Mouse (Mus musculus) heart, adult 2 months (tissue): ENCODE results near the gene Nenf. TPM values are rescaled to one million over a fixed set of nuclear protein-coding genes. Genes with fewer than 3 reads are reported as not detected.

Experiments
- DNase-seq, 2 experiments: peaks; one replicate each; pipeline ENCODE4 v3.0.0; 2021
- H3K27ac ChIP-seq: fragments of 200-600 bp; 2 replicates; pipeline ENCODE4 v1.8.1; 2022
- H3K27me3 ChIP-seq: fragments of 200-500 bp; 2 replicates; pipeline ENCODE4 v1.6.1; 2012; ENCODE audit warnings: mild to moderate bottlenecking, low read length, inconsistent platforms, mixed read lengths; ENCODE audit not compliant: control insufficient read depth, insufficient read depth
- H3K36me3 ChIP-seq: fragments of 200-500 bp; 2 replicates; pipeline ENCODE4 v1.6.1; 2012; ENCODE audit warnings: low read length, inconsistent platforms; ENCODE audit not compliant: control insufficient read depth, insufficient read depth
- H3K4me1 ChIP-seq: fragments of 200-500 bp; 2 replicates; pipeline ENCODE4 v1.6.1; 2011; ENCODE audit warnings: low read length; ENCODE audit not compliant: control insufficient read depth, insufficient read depth
- H3K4me3 ChIP-seq: fragments of 200-600 bp; 2 replicates; pipeline ENCODE4 v1.8.1; 2022
- H3K79me2 ChIP-seq: fragments of 200-500 bp; replicated peaks from 2 replicates; pipeline ENCODE4 v1.6.1; 2012; ENCODE audit warnings: mild to moderate bottlenecking, inconsistent platforms, low read length, moderate library complexity, mixed read lengths; ENCODE audit not compliant: control insufficient read depth, insufficient read depth
- H3K9ac ChIP-seq: fragments of 200-500 bp; 2 replicates; pipeline ENCODE4 v1.6.1; 2012; ENCODE audit warnings: low read depth, mild to moderate bottlenecking, control low read depth, inconsistent platforms, low read length, mixed read lengths
- CTCF ChIP-seq: fragments of 200-600 bp; IDR thresholded peaks from 2 replicates; pipeline ENCODE4 v1.8.1; 2022; ENCODE audit warnings: antibody characterized with exemption, mild to moderate bottlenecking, moderate library complexity
- EP300 ChIP-seq: fragments of 200-500 bp; IDR thresholded peaks from 2 replicates; pipeline ENCODE4 v1.6.1; 2011; ENCODE audit warnings: low read depth, low read length, control low read depth; ENCODE audit not compliant: insufficient read depth
- POLR2A ChIP-seq: fragments of 200-500 bp; IDR thresholded peaks from 2 replicates; pipeline ENCODE4 v1.6.1; 2011; ENCODE audit warnings: mild to moderate bottlenecking, low read depth, low read length, control low read depth; ENCODE audit not compliant: insufficient read depth
- WGBS: fragments of 180-500 bp; shearing (Covaris S2); methylation state at CpG from one replicate; pipeline ENCODE4 v1.1.7; 2018; 5-methylcytosine and 5-hydroxymethylcytosine counted together
- intact Hi-C: fragments of 180-260 bp; cut with DNase I; formaldehyde crosslinking; loops from one replicate; pipeline ENCODE4 v1.15.1; 2025
- polyA plus RNA-seq: library from polyadenylated mRNA; depleted of rRNA; stranded (reverse); fragments of >200 nt; gene quantifications from 2 replicates; pipeline ENCODE4 v1.2.3, GENCODE M21; 2012
- total RNA-seq, 2 experiments: library from RNA; stranded (reverse); gene quantifications; 2 replicates each; pipeline ENCODE4 v1.2.3; 2021

Gene Nenf
- total and polyA plus RNA-seq, 3 experiments = 95.9 to 182 (median 107) TPM

DNA sequence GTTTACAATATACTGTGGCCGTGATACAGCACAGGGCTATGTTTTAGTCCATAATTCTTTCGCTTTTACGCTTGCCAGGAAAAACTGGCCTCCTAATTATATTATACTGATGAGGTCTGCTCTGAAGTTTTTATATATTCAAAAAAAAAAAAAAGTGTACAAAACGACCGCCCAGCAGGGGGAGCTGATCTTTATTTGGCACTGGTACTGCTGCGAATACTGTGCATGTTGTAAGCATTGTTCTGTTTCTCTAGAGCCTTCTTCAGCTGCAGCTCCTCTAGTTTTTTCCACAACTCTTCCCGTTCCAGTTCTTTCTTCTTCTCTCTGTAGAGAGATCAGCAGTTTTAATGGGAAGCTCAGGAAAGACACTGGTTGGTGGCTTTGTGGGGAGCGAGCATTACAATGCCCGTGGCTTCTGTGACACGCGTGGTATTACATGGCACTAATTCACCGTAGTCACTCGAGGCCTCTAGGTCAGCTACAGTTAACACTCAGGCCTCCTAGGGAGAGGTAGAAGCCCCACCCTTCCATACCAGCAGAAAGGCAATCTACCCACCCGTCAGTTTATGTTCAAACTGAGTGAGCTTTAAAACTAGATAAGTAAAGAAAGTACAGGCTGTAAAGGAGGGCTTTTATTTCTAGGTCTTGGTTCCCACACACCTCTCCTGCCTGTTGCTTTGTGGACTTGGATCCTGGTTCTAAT is 34.9 kb upstream of the Nenf start:
- no peaks in the 10 kb centered on the region for H3K4me1 ChIP-seq
- DNase-seq = peak in 1 of 2 experiments; percentile 61
- H3K27ac ChIP-seq = no peak overlapping the region
- H3K27me3 ChIP-seq = no peaks in the 10 kb centered on the region
- intact Hi-C loops = loop anchor here (5.0 kb wide), 3 partner anchors 39 to 209 kb away; no protein-coding TSS in a partner anchor
- 53% methylated on average over 14 of the region's 14 CpGs for WGBS
- peaks cover 5% of the 10 kb centered on the region for H3K36me3 ChIP-seq
- no peak overlapping the region for H3K4me3 ChIP-seq
- H3K9ac ChIP-seq = no peak overlapping the region
- no peak for TF ChIP-seq POLR2A
- peak; percentile 73 for TF ChIP-seq CTCF
- H3K79me2 ChIP-seq = no peaks in the 10 kb centered on the region

DNA sequence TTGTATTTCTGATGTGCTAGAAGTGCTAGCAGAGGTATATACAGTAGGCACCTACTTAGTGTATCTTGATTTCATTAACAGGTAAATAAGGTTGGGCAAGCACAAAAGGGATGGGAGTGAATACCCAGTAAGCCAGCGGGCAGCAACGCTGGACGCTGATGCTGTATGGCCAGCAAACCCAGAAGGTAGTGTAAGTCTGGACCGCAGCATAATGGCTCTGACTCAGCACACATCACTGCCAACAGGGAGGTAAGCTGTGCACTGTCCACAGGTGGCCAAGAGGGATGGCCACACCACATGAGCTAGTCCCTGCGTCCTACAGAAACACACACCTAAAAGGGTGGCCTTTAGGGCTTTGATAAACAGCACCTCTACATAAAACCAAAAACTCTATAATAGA is 32.4 kb upstream of the Nenf start:
- TF ChIP-seq CTCF (no peak), POLR2A (no peak), EP300 (no peak)
- WGBS = 94% methylated on average over 5 of the region's 5 CpGs
- H3K4me3 ChIP-seq = no peak overlapping the region
- H3K36me3 ChIP-seq = peaks cover 5% of the 10 kb centered on the region
- H3K79me2 ChIP-seq = no peaks in the 10 kb centered on the region
- H3K27ac ChIP-seq = no peak overlapping the region
- intact Hi-C loops = loop anchor here (5.0 kb wide), 3 partner anchors 38 to 212 kb away; no protein-coding TSS in a partner anchor
- no peaks in the 10 kb centered on the region for H3K4me1 ChIP-seq
- no peaks in the 10 kb centered on the region for H3K27me3 ChIP-seq
- no peak for DNase-seq
- no peak overlapping the region for H3K9ac ChIP-seq

DNA sequence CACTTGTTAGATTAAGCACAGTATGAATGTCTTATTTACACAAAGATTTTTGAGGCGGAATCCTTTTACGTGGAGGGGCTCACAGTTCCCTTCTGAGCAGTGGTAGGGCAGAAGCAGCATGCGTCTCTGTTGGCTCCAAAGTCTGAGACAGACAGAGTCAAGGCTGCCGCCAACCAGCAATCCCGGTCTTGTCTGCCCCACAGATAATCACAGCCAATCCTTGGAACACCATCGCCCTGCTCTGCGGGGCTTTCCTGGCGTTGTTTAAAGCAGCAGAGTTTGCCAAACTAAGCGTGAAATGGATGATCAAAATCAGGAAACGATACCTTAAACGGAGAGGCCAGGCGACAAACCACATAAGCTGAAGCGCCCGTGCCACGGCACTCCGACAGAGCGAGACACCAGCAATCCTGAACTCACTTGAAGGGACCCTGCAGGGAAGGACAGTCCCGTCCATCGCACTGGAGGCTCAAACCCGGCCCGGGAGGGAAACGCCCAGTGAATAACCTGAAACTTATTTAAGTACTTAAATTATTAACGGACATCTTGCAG is 31.6 kb upstream of the Nenf start:
- H3K36me3 ChIP-seq = peaks cover 5% of the 10 kb centered on the region
- no peak overlapping the region for H3K27ac ChIP-seq
- 73% methylated on average over 23 of the region's 23 CpGs for WGBS
- no peaks in the 10 kb centered on the region for H3K27me3 ChIP-seq
- no peaks in the 10 kb centered on the region for H3K4me1 ChIP-seq
- no peak for TF ChIP-seq CTCF
- no peak for TF ChIP-seq EP300
- TF ChIP-seq POLR2A = no peak
- intact Hi-C loops = loop anchor here (5.0 kb wide), 3 partner anchors 37 to 213 kb away; no protein-coding TSS in a partner anchor
- H3K79me2 ChIP-seq = no peaks in the 10 kb centered on the region
- H3K4me3 ChIP-seq = no peak overlapping the region
- no peak overlapping the region for H3K9ac ChIP-seq
- DNase-seq = no peak

DNA sequence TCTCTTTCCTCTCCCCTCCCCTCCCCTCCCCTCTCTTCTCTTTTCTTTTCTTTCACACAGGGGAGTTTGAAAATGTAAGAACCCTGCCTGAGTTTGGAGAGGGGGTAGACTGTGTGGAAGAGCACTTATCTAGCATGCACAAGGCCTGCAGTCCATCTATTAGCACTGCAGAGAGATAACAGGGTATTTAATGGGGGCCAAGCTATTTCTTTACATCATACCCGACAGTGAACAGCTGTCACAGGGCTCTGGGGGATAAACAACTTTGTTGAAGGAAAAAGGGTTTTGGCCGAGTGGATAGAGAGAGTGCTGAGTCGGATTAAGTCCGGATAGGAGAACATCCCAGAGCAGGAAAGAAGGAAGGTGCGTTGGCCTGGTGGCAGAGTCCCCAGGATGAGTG is 31.0 kb upstream of the Nenf start:
- no peak for DNase-seq
- intact Hi-C loops = no loop called here
- no peak for TF ChIP-seq EP300
- no peak for TF ChIP-seq CTCF
- TF ChIP-seq POLR2A = no peak
- no peak overlapping the region for H3K9ac ChIP-seq
- H3K36me3 ChIP-seq = peaks cover 5% of the 10 kb centered on the region
- H3K27ac ChIP-seq = no peak overlapping the region
- no peaks in the 10 kb centered on the region for H3K27me3 ChIP-seq
- no peaks in the 10 kb centered on the region for H3K79me2 ChIP-seq
- 24% methylated on average over 5 of the region's 5 CpGs for WGBS
- H3K4me1 ChIP-seq = no peaks in the 10 kb centered on the region
- no peak overlapping the region for H3K4me3 ChIP-seq

DNA sequence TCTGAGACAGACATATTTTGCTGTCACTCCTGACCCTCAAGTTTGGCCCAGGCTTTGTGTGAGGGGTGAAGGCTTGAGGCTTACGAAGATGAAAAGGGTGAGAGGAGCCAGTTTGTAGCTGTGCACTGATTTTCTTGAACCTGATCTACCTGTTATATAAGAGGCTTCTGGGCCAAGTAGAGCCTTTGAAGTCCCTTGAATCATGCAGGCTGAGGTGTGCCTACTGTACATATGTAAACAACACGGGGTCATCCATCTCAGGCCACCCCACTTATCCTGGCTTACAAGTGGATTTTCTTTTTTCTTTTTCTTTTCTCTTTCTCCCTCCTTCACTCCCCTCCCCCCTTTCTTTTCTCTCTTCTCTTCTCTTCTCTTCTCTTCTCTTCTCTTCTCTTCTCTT is 30.6 kb upstream of the Nenf start:
- Histone ChIP-seq H3K4me1 (no peaks in the 10 kb centered on the region), H3K27me3 (no peaks in the 10 kb centered on the region), H3K27ac (no peak overlapping the region), H3K9ac (no peak overlapping the region), H3K79me2 (no peaks in the 10 kb centered on the region), H3K36me3 (peaks cover 3% of the 10 kb centered on the region), H3K4me3 (no peak overlapping the region)
- no peak for DNase-seq
- no peak for TF ChIP-seq CTCF
- TF ChIP-seq POLR2A = no peak
- TF ChIP-seq EP300 = no peak
- intact Hi-C loops = no loop called here
- WGBS = 66% methylated on average over 2 of the region's 2 CpGs

DNA sequence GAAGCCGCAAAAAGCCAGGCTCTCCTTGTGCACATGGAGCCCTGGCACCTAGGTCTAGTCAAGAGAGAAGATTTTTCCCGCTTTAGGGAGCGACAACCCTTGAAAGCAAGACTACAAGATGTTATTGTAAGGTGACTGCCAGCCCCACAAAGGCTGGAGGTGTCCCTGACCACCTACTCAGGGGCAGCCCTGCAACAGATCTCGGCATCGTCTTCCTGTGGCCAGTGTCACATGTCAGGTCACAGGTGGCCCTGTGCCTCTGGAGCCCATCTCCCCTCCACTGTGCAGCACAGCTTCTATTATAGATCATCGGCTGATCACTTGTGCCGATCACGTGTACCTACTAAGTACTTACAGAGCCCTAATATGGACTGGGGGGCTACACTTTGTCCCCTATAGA is 29.6 kb upstream of the Nenf start:
- Histone ChIP-seq H3K36me3 (no peaks in the 10 kb centered on the region), H3K79me2 (no peaks in the 10 kb centered on the region), H3K9ac (no peak overlapping the region), H3K4me1 (no peaks in the 10 kb centered on the region), H3K27me3 (no peaks in the 10 kb centered on the region), H3K4me3 (no peak overlapping the region), H3K27ac (no peak overlapping the region)
- no peak for TF ChIP-seq CTCF
- intact Hi-C loops = no loop called here
- DNase-seq = no peak
- 93% methylated on average over 8 of the region's 8 CpGs for WGBS
